Mouse (Mus musculus) liver, embryonic 11.5 days (tissue): ENCODE measurements around the gene 1110012L19Rik. TPM values are rescaled to one million over a fixed set of nuclear protein-coding genes. Genes with fewer than 3 reads are reported as not detected.
"Not testable (repeated sequence)": the region's sequence is repeated elsewhere in the genome, so short reads cannot be mapped to it uniquely, and the experiment has no call there.

Experiments
- ATAC-seq: fragments of 200-750 bp; cut with Nextera tagmentation; replicated peaks from 2 replicates; pipeline ENCODE4 v1.8.0; 2017; ENCODE audit warnings: moderate number of reproducible peaks, mild to moderate bottlenecking, moderate TSS enrichment, moderate library complexity; ENCODE audit not compliant: low FRiP score
- DNase-seq: peaks from one replicate; pipeline ENCODE4 v3.0.0-alpha.2; 2017; ENCODE audit warnings: low spot score
- H3K27ac ChIP-seq: fragments of 300-500 bp; sonication (generic); 2 replicates; pipeline ENCODE4 v1.5.1; 2014; ENCODE audit warnings: mild to moderate bottlenecking, low read depth, low read length, control low read depth
- H3K27me3 ChIP-seq: fragments of 300-500 bp; sonication (generic); replicated peaks from 2 replicates; pipeline ENCODE4 v1.6.1; 2014; ENCODE audit warnings: low read length, mixed read lengths; ENCODE audit not compliant: control insufficient read depth, insufficient read depth
- H3K36me3 ChIP-seq: fragments of 300-500 bp; sonication (generic); 2 replicates; pipeline ENCODE4 v1.6.1; 2014; ENCODE audit warnings: mild to moderate bottlenecking, low read length, moderate library complexity, mixed read lengths; ENCODE audit not compliant: control insufficient read depth, insufficient read depth
- H3K4me1 ChIP-seq: fragments of 300-500 bp; sonication (generic); replicated peaks from 2 replicates; pipeline ENCODE4 v1.6.1; 2014; ENCODE audit warnings: low read length, mixed read lengths; ENCODE audit not compliant: control insufficient read depth, insufficient read depth
- H3K4me2 ChIP-seq: fragments of 300-500 bp; sonication (generic); 2 replicates; pipeline ENCODE4 v1.6.1; 2014; ENCODE audit warnings: mild to moderate bottlenecking, control low read depth, moderate library complexity
- H3K4me3 ChIP-seq: fragments of 300-500 bp; sonication (generic); 2 replicates; pipeline ENCODE4 v1.5.1; 2014; ENCODE audit warnings: low read depth, low read length, control low read depth
- H3K9ac ChIP-seq: fragments of 300-500 bp; sonication (generic); 2 replicates; pipeline ENCODE4 v1.6.1; 2014; ENCODE audit warnings: low read depth, low read length, control low read depth
- H3K9me3 ChIP-seq: fragments of 300-500 bp; sonication (generic); 2 replicates; pipeline ENCODE4 v1.6.1; 2016; ENCODE audit warnings: low read length, inconsistent platforms, mixed read lengths; ENCODE audit not compliant: control insufficient read depth
- WGBS: fragments of 180-500 bp; shearing (Covaris S2); extraction: QIAGEN DNeasy Blood & Tissue Kit; methylation state at CpG from one replicate; pipeline ENCODE4 v1.1.7; 2014; 5-methylcytosine and 5-hydroxymethylcytosine counted together
- polyA plus RNA-seq: library from polyadenylated mRNA; unstranded; fragments of >200 nt; fragmentation: Nextera tagmentation; extraction: Ambion mirVana; gene quantifications from 2 replicates; pipeline ENCODE4 v1.2.1, GENCODE M21; 2014

Gene 1110012L19Rik
- polyA plus RNA-seq, 1 experiment from 2014 or later: 18.2 TPM

- Histone ChIP-seq H3K4me3 (peak overlapping the region; percentile 59), H3K27me3 (no peaks in the 10 kb centered on the region; the same call in 1 of the 2 replicates), H3K4me2 (peak overlapping the region; percentile 63), H3K9ac (peak overlapping the region; percentile 35), H3K27ac (no peak overlapping the region), H3K9me3 (no peaks in the 10 kb centered on the region), H3K36me3 (no peaks in the 10 kb centered on the region), H3K4me1 (no peaks in the 10 kb centered on the region)
- DNase-seq: no peak
- ATAC-seq: peak; percentile 64
- 19% methylated on average over 11 of the region's 11 CpGs for WGBS
Measured at GRCm38 (mm10) chrX:70385962-70386351, 280 bp downstream of the 1110012L19Rik start.

GRCm38 (mm10) chrX:70392636-70393035 is 7.0 kb downstream of the 1110012L19Rik start:
- not testable (repeated sequence) for H3K36me3 ChIP-seq, DNase-seq, H3K9ac ChIP-seq, H3K27me3 ChIP-seq, H3K27ac ChIP-seq, H3K9me3 ChIP-seq, H3K4me2 ChIP-seq, H3K4me1 ChIP-seq, ATAC-seq, H3K4me3 ChIP-seq

GRCm38 (mm10) chrX:70425473-70425872 is 39.8 kb downstream of the 1110012L19Rik start:
- not testable (repeated sequence) for H3K9ac ChIP-seq, H3K4me2 ChIP-seq, H3K9me3 ChIP-seq, H3K27me3 ChIP-seq, H3K36me3 ChIP-seq, DNase-seq, H3K4me3 ChIP-seq, H3K4me1 ChIP-seq, ATAC-seq, H3K27ac ChIP-seq
- 54% methylated on average over 3 of the region's 3 CpGs for WGBS

Other genes with a start within 250 kb of the 1110012L19Rik start
- gene Ids, start 20.8 kb upstream of the 1110012L19Rik start, polyA plus RNA-seq: 0.78 and 1.2 TPM in 2 replicates
- 24.0 and 29.3 TPM in 2 replicates for gene Tmem185a, start 91.3 kb downstream of the 1110012L19Rik start, polyA plus RNA-seq